Mouse (Mus musculus) naive thymus-derived CD4-positive, alpha-beta T cell, adult 2 months (primary cell): ENCODE measurements at regions not wholly inside any gene's neighbourhood (a gene's known extent, or its start where the extent isn't known, plus 50 kb on each side); places are given as distances from the start of the nearest gene placed in this dataset.

Source experiments
- DNase-seq: peaks from one replicate; pipeline ENCODE4 v3.0.0-alpha.2; 2011; ENCODE audit warnings: low read depth

- no peak for DNase-seq
Observed at GRCm38 (mm10) chr11:56285575-56286260, 244.9 kb upstream of the Nmur2 start.

- no peak for DNase-seq
Observed at GRCm38 (mm10) chr11:56281201-56281600, 240.4 kb upstream of the Nmur2 start.

GRCm38 (mm10) chr11:56280216-56280615 lies 239.4 kb upstream of the Nmur2 start:
- no peak for DNase-seq

GRCm38 (mm10) chr11:56269915-56270493 lies 229.2 kb upstream of the Nmur2 start:
- DNase-seq = no peak

GRCm38 (mm10) chr11:56262726-56263125 lies 221.9 kb upstream of the Nmur2 start:
- no peak for DNase-seq

GRCm38 (mm10) chr11:56256356-56256755 lies 215.5 kb upstream of the Nmur2 start:
- no peak for DNase-seq

- DNase-seq = no peak
Observed at GRCm38 (mm10) chr11:56254437-56254836, 213.6 kb upstream of the Nmur2 start.

- DNase-seq = no peak
Observed at GRCm38 (mm10) chr11:56247333-56247823, 206.6 kb upstream of the Nmur2 start.

GRCm38 (mm10) chr11:56246549-56247332 lies 205.9 kb upstream of the Nmur2 start:
- DNase-seq = no peak

- no peak for DNase-seq
Observed at GRCm38 (mm10) chr11:56244951-56245350, 204.1 kb upstream of the Nmur2 start.

GRCm38 (mm10) chr11:56243447-56243846 lies 202.6 kb upstream of the Nmur2 start:
- no peak for DNase-seq

- no peak for DNase-seq
Observed at GRCm38 (mm10) chr11:56238745-56239144, 197.9 kb upstream of the Nmur2 start.

GRCm38 (mm10) chr11:56224999-56225398 lies 184.2 kb upstream of the Nmur2 start:
- no peak for DNase-seq

GRCm38 (mm10) chr11:56215706-56216105 lies 174.9 kb upstream of the Nmur2 start:
- no peak for DNase-seq

GRCm38 (mm10) chr11:56201844-56202243 lies 161.0 kb upstream of the Nmur2 start:
- DNase-seq = no peak

- DNase-seq = no peak
Observed at GRCm38 (mm10) chr11:56195316-56195715, 154.5 kb upstream of the Nmur2 start.

- no peak for DNase-seq
Observed at GRCm38 (mm10) chr11:56193426-56193825, 152.6 kb upstream of the Nmur2 start.

- DNase-seq = no peak
Observed at GRCm38 (mm10) chr11:56173895-56174294, 133.1 kb upstream of the Nmur2 start.

GRCm38 (mm10) chr11:56173246-56173645 lies 132.4 kb upstream of the Nmur2 start:
- no peak for DNase-seq

- no peak for DNase-seq
Observed at GRCm38 (mm10) chr11:56169576-56169975, 128.8 kb upstream of the Nmur2 start.

GRCm38 (mm10) chr11:56166849-56167248 lies 126.0 kb upstream of the Nmur2 start:
- DNase-seq = no peak

GRCm38 (mm10) chr11:56165759-56166158 lies 124.9 kb upstream of the Nmur2 start:
- no peak for DNase-seq

GRCm38 (mm10) chr11:56160286-56160685 lies 119.5 kb upstream of the Nmur2 start:
- no peak for DNase-seq
